Mouse (Mus musculus): ENCODE measurements around the gene Nat8f2. TPM values are rescaled to one million over a fixed set of nuclear protein-coding genes. Genes with fewer than 3 reads are reported as not detected.
"Not testable (repeated sequence)": the region's sequence is repeated elsewhere in the genome, so short reads cannot be mapped to it uniquely, and the experiment has no call there.

Gene Nat8f2
- polyA plus RNA-seq, 1 experiment from 2014 or later: not detected

GRCm38 (mm10) chr6:85835104-85835503, 33.9 kb downstream of the Nat8f2 start:
- H3K9ac ChIP-seq; H3K27me3 ChIP-seq (ENCODE audit: control insufficient read depth, insufficient read depth, low read length); ATAC-seq (ENCODE audit: low FRiP score); H3K4me2 ChIP-seq (replicated peaks); DNase-seq (ENCODE audit: low spot score); H3K4me3 ChIP-seq (replicated peaks; ENCODE audit: low read length); H3K27ac ChIP-seq; H3K9me3 ChIP-seq (ENCODE audit: control insufficient read depth, low read length); H3K4me1 ChIP-seq (replicated peaks; ENCODE audit: control insufficient read depth, insufficient read depth, low read length); H3K36me3 ChIP-seq (replicated peaks; ENCODE audit: control insufficient read depth, insufficient read depth): not testable (repeated sequence)
- 76% methylated on average over 1 of the region's 2 CpGs for WGBS

DNA sequence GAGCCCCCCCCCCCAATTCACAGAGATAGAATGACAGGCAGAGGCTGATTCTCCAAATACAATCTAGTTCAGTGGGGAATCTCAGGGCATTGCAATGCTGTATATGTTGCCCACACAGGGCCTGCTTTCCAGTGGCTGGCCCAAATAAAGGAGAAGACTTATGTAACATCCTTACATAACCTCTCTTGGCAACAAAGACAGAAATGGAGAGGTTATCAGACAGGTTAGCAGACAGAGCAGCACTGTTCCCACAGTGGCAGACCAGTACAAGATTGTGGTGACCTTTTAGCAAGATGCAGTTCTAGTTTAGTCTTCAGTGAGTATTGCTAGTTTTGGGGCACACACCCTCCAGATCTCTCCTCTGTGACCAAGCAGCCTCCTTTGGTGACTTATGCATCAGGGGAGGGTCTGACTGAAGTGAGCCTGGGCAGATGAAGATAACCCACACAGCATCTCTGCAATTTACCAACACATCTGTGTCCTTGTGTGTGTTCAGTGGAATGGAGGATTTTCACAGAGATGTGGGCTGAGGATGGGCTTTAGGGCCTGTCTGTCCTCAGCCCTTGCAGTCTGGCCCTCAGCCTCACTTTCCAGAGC, 34.4 kb downstream of the Nat8f2 start:
- H3K4me1 ChIP-seq (replicated peaks; ENCODE audit: control insufficient read depth, insufficient read depth, low read length); ATAC-seq (ENCODE audit: low FRiP score): not testable (repeated sequence)

DNA sequence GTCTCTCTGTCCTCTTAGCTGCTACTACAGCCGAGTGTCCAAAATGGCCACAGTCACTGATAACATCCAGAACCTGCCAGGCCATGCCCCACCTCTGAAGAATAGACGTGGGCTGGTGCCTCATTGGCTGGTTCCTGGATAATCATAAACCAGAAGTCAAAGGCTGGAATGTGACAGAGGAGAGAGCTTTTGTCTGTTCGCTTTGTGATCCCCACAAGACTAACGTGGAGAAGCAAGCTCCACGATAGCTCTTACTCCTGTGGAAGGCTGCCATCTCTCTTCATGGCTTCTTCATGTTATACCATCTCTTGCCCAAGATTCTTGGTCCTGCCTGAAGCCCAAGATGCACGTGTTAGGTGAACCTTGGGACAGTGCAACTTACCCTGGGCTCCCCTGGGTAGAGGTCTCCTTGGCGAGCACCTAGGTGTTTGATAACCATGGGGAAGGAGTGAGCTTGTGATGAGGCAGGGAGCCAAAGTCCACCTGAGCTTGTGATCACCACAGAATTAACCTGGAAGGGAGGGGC, 37.1 kb downstream of the Nat8f2 start, which contains the start of gene Nat8:
Gene Nat8, minus strand, starts transcription at position 287 of the 526 bp plus-strand sequence.
- no peak within 1 kb of the TSS for H3K9ac ChIP-seq

More for the DNA sequence above, 34.4 kb downstream of the Nat8f2 start:
- not testable (repeated sequence) for H3K9ac ChIP-seq; H3K4me3 ChIP-seq (replicated peaks; ENCODE audit: low read length); H3K9me3 ChIP-seq (ENCODE audit: control insufficient read depth, low read length); H3K27me3 ChIP-seq (ENCODE audit: control insufficient read depth, insufficient read depth, low read length); H3K27ac ChIP-seq; H3K36me3 ChIP-seq (replicated peaks; ENCODE audit: control insufficient read depth, insufficient read depth); DNase-seq (ENCODE audit: low spot score); H3K4me2 ChIP-seq (replicated peaks)

GRCm38 (mm10) chr6:85829462-85829861, 39.5 kb downstream of the Nat8f2 start:
- 85% methylated on average over 1 of the region's 1 CpGs for WGBS

More for the DNA sequence above, 37.1 kb downstream of the Nat8f2 start, which contains the start of gene Nat8:
- Histone ChIP-seq H3K4me2 (replicated peaks) (no peak within 1 kb of the TSS), H3K4me3 (replicated peaks; ENCODE audit: low read length) (no peak within 1 kb of the TSS), H3K27ac (no peak within 1 kb of the TSS), H3K4me1 (replicated peaks; ENCODE audit: control insufficient read depth, insufficient read depth, low read length) (no peaks in the 10 kb centered on the region), H3K27me3 (ENCODE audit: control insufficient read depth, insufficient read depth, low read length) (no peaks in the 10 kb centered on the region), H3K36me3 (replicated peaks; ENCODE audit: control insufficient read depth, insufficient read depth) (no peaks in the 10 kb centered on the region), H3K9me3 (ENCODE audit: control insufficient read depth, low read length) (no peaks in the 10 kb centered on the region)
- DNase-seq (ENCODE audit: low spot score) (no peak), ATAC-seq (ENCODE audit: low FRiP score) (no peak)
- 75% methylated on average over 7 of the region's 7 CpGs for WGBS

GRCm38 (mm10) chr6:85825886-85826285, 43.1 kb downstream of the Nat8f2 start:
- Histone ChIP-seq H3K9ac (no peak overlapping the region), H3K4me2 (replicated peaks) (no peak overlapping the region), H3K4me1 (replicated peaks; ENCODE audit: control insufficient read depth, insufficient read depth, low read length) (no peaks in the 10 kb centered on the region), H3K4me3 (replicated peaks; ENCODE audit: low read length) (no peak overlapping the region), H3K9me3 (ENCODE audit: control insufficient read depth, low read length) (no peaks in the 10 kb centered on the region), H3K27me3 (ENCODE audit: control insufficient read depth, insufficient read depth, low read length) (no peaks in the 10 kb centered on the region), H3K36me3 (replicated peaks; ENCODE audit: control insufficient read depth, insufficient read depth) (no peaks in the 10 kb centered on the region), H3K27ac (no peak overlapping the region)
- ATAC-seq (ENCODE audit: low FRiP score) (no peak), DNase-seq (ENCODE audit: low spot score) (no peak)
- 94% methylated on average over 2 of the region's 2 CpGs for WGBS

More at GRCm38 (mm10) chr6:85829462-85829861, 39.5 kb downstream of the Nat8f2 start:
- H3K36me3 ChIP-seq (replicated peaks; ENCODE audit: control insufficient read depth, insufficient read depth): no peaks in the 10 kb centered on the region
- no peak for DNase-seq (ENCODE audit: low spot score)
- H3K27me3 ChIP-seq (ENCODE audit: control insufficient read depth, insufficient read depth, low read length): no peaks in the 10 kb centered on the region
- ATAC-seq (ENCODE audit: low FRiP score): no peak
- no peaks in the 10 kb centered on the region for H3K9me3 ChIP-seq (ENCODE audit: control insufficient read depth, low read length)
- no peaks in the 10 kb centered on the region for H3K4me1 ChIP-seq (replicated peaks; ENCODE audit: control insufficient read depth, insufficient read depth, low read length)
- no peak overlapping the region for H3K4me3 ChIP-seq (replicated peaks; ENCODE audit: low read length)
- H3K27ac ChIP-seq: no peak overlapping the region
- no peak overlapping the region for H3K4me2 ChIP-seq (replicated peaks)
- no peak overlapping the region for H3K9ac ChIP-seq

GRCm38 (mm10) chr6:85823382-85824090, 45.4 kb downstream of the Nat8f2 start:
- H3K36me3 ChIP-seq (replicated peaks; ENCODE audit: control insufficient read depth, insufficient read depth): no peaks in the 10 kb centered on the region
- no peaks in the 10 kb centered on the region for H3K4me1 ChIP-seq (replicated peaks; ENCODE audit: control insufficient read depth, insufficient read depth, low read length)
- H3K4me3 ChIP-seq (replicated peaks; ENCODE audit: low read length): no peak overlapping the region
- no peaks in the 10 kb centered on the region for H3K27me3 ChIP-seq (ENCODE audit: control insufficient read depth, insufficient read depth, low read length)
- DNase-seq (ENCODE audit: low spot score): no peak
- no peak overlapping the region for H3K27ac ChIP-seq
- H3K9me3 ChIP-seq (ENCODE audit: control insufficient read depth, low read length): no peaks in the 10 kb centered on the region
- 94% methylated on average over 1 of the region's 1 CpGs for WGBS
- ATAC-seq (ENCODE audit: low FRiP score): no peak
- no peak overlapping the region for H3K9ac ChIP-seq
- H3K4me2 ChIP-seq (replicated peaks): no peak overlapping the region

DNA sequence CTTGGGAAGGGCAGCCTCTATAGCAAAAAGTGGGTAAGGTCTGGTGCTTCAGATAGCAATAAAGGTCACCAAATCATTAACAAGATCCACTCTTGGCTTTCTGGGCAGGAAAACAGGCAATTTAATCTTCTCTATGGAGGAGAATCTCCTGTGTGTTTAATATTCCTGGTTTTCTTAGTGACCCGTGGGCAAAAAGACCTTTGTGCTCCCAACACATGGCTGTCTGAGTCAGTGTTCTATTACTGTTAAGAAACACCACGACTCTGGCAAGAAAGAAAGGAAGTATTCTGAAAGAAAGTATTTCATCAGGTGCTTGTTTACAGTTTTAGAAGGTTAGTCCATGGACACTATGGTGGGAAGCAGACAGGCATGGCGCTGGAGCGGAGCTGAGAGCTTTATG, 46.7 kb downstream of the Nat8f2 start:
- Histone ChIP-seq H3K4me1 (replicated peaks; ENCODE audit: control insufficient read depth, insufficient read depth, low read length) (no peaks in the 10 kb centered on the region), H3K27ac (no peak overlapping the region), H3K27me3 (ENCODE audit: control insufficient read depth, insufficient read depth, low read length) (no peaks in the 10 kb centered on the region), H3K9ac (no peak overlapping the region), H3K4me2 (replicated peaks) (no peak overlapping the region), H3K36me3 (replicated peaks; ENCODE audit: control insufficient read depth, insufficient read depth) (no peaks in the 10 kb centered on the region), H3K9me3 (ENCODE audit: control insufficient read depth, low read length) (no peaks in the 10 kb centered on the region), H3K4me3 (replicated peaks; ENCODE audit: low read length) (no peak overlapping the region)
- DNase-seq (ENCODE audit: low spot score) (no peak), ATAC-seq (ENCODE audit: low FRiP score) (no peak)
- 86% methylated on average over 4 of the region's 4 CpGs for WGBS

DNA sequence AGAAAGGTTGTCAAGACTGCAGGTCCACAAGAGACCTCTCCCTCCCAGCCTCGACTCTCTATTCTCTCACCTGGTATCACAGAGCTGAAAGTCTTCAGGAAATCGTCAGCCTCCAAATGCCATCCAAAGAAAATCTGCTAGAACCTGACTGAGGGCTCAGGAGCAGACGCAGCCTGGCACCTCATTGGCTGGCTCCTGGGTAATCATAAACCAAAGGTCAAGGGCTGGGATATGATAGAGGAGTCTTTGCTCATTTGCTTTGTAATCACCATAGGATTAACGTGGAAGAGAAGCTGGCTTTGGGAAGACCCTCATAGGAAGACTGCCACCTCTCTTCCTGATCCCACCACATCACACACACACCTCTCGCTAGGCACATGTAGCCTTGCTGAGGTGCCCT, 48.1 kb downstream of the Nat8f2 start, which contains the start of the genes Nat8f6 and Nat8f5:
Gene Nat8f6, minus strand, starts transcription at position 118 of the 400 bp plus-strand sequence.
Gene Nat8f5, minus strand, starts transcription at position 136 of the 400 bp plus-strand sequence.
- Histone ChIP-seq H3K9me3 (ENCODE audit: control insufficient read depth, low read length) (no peaks in the 10 kb centered on the region), H3K4me1 (replicated peaks; ENCODE audit: control insufficient read depth, insufficient read depth, low read length) (no peaks in the 10 kb centered on the region), H3K36me3 (replicated peaks; ENCODE audit: control insufficient read depth, insufficient read depth) (no peaks in the 10 kb centered on the region), H3K4me2 (replicated peaks) (no peak within 1 kb of the TSS), H3K27me3 (ENCODE audit: control insufficient read depth, insufficient read depth, low read length) (no peaks in the 10 kb centered on the region), H3K4me3 (replicated peaks; ENCODE audit: low read length) (no peak within 1 kb of the TSS), H3K9ac (no peak within 1 kb of the TSS), H3K27ac (no peak within 1 kb of the TSS)
- ATAC-seq (ENCODE audit: low FRiP score) (no peak), DNase-seq (ENCODE audit: low spot score) (no peak)
- WGBS: 92% methylated on average over 5 of the region's 5 CpGs

DNA sequence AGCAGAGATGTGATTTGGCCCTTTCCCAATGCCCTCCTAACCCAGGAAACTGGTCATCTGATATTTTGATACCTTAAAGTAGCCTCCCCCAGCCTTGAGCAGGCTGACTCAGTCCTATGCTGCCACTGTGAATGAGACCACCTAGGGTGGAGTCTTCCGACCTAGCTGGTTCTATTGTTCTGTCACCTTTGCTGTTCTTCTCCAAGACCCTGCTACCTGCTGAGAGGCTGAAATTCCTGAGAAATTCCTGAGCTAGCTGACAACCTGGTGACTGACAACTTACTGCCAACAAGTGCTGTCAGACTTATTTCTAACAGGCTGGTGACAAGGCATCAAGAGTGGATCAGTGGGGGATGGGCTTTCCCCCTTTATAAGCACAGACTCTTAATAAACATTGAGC, 50.6 kb downstream of the Nat8f2 start:
- Histone ChIP-seq H3K4me2 (replicated peaks) (no peak overlapping the region), H3K9ac (no peak overlapping the region), H3K36me3 (replicated peaks; ENCODE audit: control insufficient read depth, insufficient read depth) (no peaks in the 10 kb centered on the region), H3K27ac (no peak overlapping the region), H3K4me3 (replicated peaks; ENCODE audit: low read length) (no peak overlapping the region), H3K9me3 (ENCODE audit: control insufficient read depth, low read length) (no peaks in the 10 kb centered on the region), H3K27me3 (ENCODE audit: control insufficient read depth, insufficient read depth, low read length) (no peaks in the 10 kb centered on the region), H3K4me1 (replicated peaks; ENCODE audit: control insufficient read depth, insufficient read depth, low read length) (no peaks in the 10 kb centered on the region)
- DNase-seq (ENCODE audit: low spot score): no peak
- WGBS: 25% methylated on average over 1 of the region's 1 CpGs
- ATAC-seq (ENCODE audit: low FRiP score): no peak

Measured in hindbrain, embryonic 14.5 days (tissue).